Mouse (Mus musculus): ENCODE measurements around the gene Gm10778. TPM values are rescaled to one million over a fixed set of nuclear protein-coding genes. Genes with fewer than 3 reads are reported as not detected.
"Not testable (repeated sequence)": the region's sequence is repeated elsewhere in the genome, so short reads cannot be mapped to it uniquely, and the experiment has no call there.

The Gm10778 gene
- polyA plus RNA-seq, 1 experiment from 2014 or later, result 3.6 TPM

GRCm38 (mm10) chr10:81704531-81705301, 55.9 kb downstream of the Gm10778 start, which contains the start of gene Zfp433:
Gene Zfp433 (plus strand): TSS chr10:81704825.
- not testable (repeated sequence) for H3K9ac ChIP-seq (ENCODE audit: low read depth, low read length); H3K9me3 ChIP-seq (ENCODE audit: control insufficient read depth, low read length); H3K4me2 ChIP-seq (ENCODE audit: low read depth, low read length); H3K36me3 ChIP-seq (ENCODE audit: control insufficient read depth, insufficient read depth, low read length); H3K4me3 ChIP-seq (ENCODE audit: low read length); H3K4me1 ChIP-seq (ENCODE audit: control insufficient read depth, insufficient read depth, low read length); H3K27me3 ChIP-seq (replicated peaks; ENCODE audit: control insufficient read depth, insufficient read depth, low read length); H3K27ac ChIP-seq (ENCODE audit: low read length)
- peak; percentile 100 for ATAC-seq
- WGBS, result no CpG with 5 or more reads among the region's 46 CpGs

Other genes with a start within 250 kb of the Gm10778 start
- gene Nfic, start 193.4 kb upstream of the Gm10778 start, polyA plus RNA-seq (2015; fragmentation: Nextera tagmentation; extraction: Ambion mirVana), result 49.8 and 55.8 TPM in 2 replicates
- 1.4 and 1.5 TPM in 2 replicates for gene Celf5, start 166.3 kb upstream of the Gm10778 start, polyA plus RNA-seq (2015; fragmentation: Nextera tagmentation; extraction: Ambion mirVana)
- 126 and 137 TPM in 2 replicates for gene Ncln, start 152.7 kb upstream of the Gm10778 start, polyA plus RNA-seq (2015; fragmentation: Nextera tagmentation; extraction: Ambion mirVana)
- 0.86 and 0.99 TPM in 2 replicates for gene S1pr4, start 148.9 kb upstream of the Gm10778 start, polyA plus RNA-seq (2015; fragmentation: Nextera tagmentation; extraction: Ambion mirVana)
- 1.1 and 1.5 TPM in 2 replicates for gene Gna15, start 124.8 kb upstream of the Gm10778 start, polyA plus RNA-seq (2015; fragmentation: Nextera tagmentation; extraction: Ambion mirVana)
- 296 and 339 TPM in 2 replicates for gene Gna11, start 103.9 kb upstream of the Gm10778 start, polyA plus RNA-seq (2015; fragmentation: Nextera tagmentation; extraction: Ambion mirVana)
- gene Aes, start 89.6 kb upstream of the Gm10778 start, polyA plus RNA-seq (2015; fragmentation: Nextera tagmentation; extraction: Ambion mirVana), result 473 and 518 TPM in 2 replicates
- 12.6 and 13.6 TPM in 2 replicates for gene Tle2, start 74.5 kb upstream of the Gm10778 start, polyA plus RNA-seq (2015; fragmentation: Nextera tagmentation; extraction: Ambion mirVana)
- 21.0 and 22.7 TPM in 2 replicates for gene Tle6, start 48.0 kb upstream of the Gm10778 start, polyA plus RNA-seq (2015; fragmentation: Nextera tagmentation; extraction: Ambion mirVana)
- 0.61 and 1.2 TPM in 2 replicates for gene BC025920, start 42.8 kb upstream of the Gm10778 start, polyA plus RNA-seq (2015; fragmentation: Nextera tagmentation; extraction: Ambion mirVana)
- 29.3 and 29.5 TPM in 2 replicates for gene Sirt6, start 21.3 kb upstream of the Gm10778 start, polyA plus RNA-seq (2015; fragmentation: Nextera tagmentation; extraction: Ambion mirVana)
- gene Ankrd24, start 20.5 kb upstream of the Gm10778 start, polyA plus RNA-seq (2015; fragmentation: Nextera tagmentation; extraction: Ambion mirVana), result 8.2 and 8.7 TPM in 2 replicates
- 9.6 and 11.3 TPM in 2 replicates for gene Zfp433, start 55.8 kb downstream of the Gm10778 start, polyA plus RNA-seq (2015; fragmentation: Nextera tagmentation; extraction: Ambion mirVana)
- gene Gm3055, start 122.1 kb downstream of the Gm10778 start, polyA plus RNA-seq (2015; fragmentation: Nextera tagmentation; extraction: Ambion mirVana), result 6.0 TPM in 2 replicates
- 2.3 and 2.8 TPM in 2 replicates for gene Gm4767, start 163.1 kb downstream of the Gm10778 start, polyA plus RNA-seq (2015; fragmentation: Nextera tagmentation; extraction: Ambion mirVana)
- 5.8 and 6.9 TPM in 2 replicates for gene Gm32687, start 214.9 kb downstream of the Gm10778 start, polyA plus RNA-seq (2015; fragmentation: Nextera tagmentation; extraction: Ambion mirVana)

All from intestine, embryonic 16.5 days (tissue).